Mouse (Mus musculus) MEL (cell line): ENCODE measurements around the gene Maml2.

Experiments used
- CHD2 ChIP-seq: IDR thresholded peaks from 2 replicates; pipeline ENCODE4 v1.6.1; 2011; ENCODE audit warnings: low read length, improper control_type of control experiment
- CTCF ChIP-seq, 3 experiments: IDR thresholded peaks in 2 of 3; conservative IDR thresholded peaks in 1 of 3; 2 replicates each; pipeline ENCODE4 v1.5.1; 2011 to 2012; ENCODE audit warnings: low read length in 3 of 3, low read depth in 2 of 3, mild to moderate bottlenecking in 2 of 3, improper control_type of control experiment in 1 of 3, inconsistent platforms in 1 of 3, mixed read lengths in 1 of 3, moderate library complexity in 1 of 3; ENCODE audit not compliant: control insufficient read depth in 1 of 3, insufficient read depth in 1 of 3, poor library complexity in 1 of 3, severe bottlenecking in 1 of 3
- E2F4 ChIP-seq: IDR thresholded peaks from 2 replicates; pipeline ENCODE4 v1.6.1; 2011; ENCODE audit warnings: low read depth, low read length, improper control_type of control experiment, borderline replicate concordance
- EP300 ChIP-seq, 2 experiments: IDR thresholded peaks; 2 replicates each; pipeline ENCODE4 v1.6.1; 2011; ENCODE audit warnings: improper control_type of control experiment in 2 of 2, low read length in 2 of 2, low read depth in 1 of 2, mild to moderate bottlenecking in 1 of 2
- GATA1 ChIP-seq: IDR thresholded peaks from 2 replicates; pipeline ENCODE4 v1.6.1; 2011; ENCODE audit warnings: low read depth, low read length, improper control_type of control experiment
- MAX ChIP-seq: IDR thresholded peaks from 2 replicates; pipeline ENCODE4 v1.6.1; 2011; ENCODE audit warnings: low read length, improper control_type of control experiment
- MYC ChIP-seq: IDR thresholded peaks from 2 replicates; pipeline ENCODE4 v1.6.1; 2011; ENCODE audit warnings: low read depth, mild to moderate bottlenecking, low read length, improper control_type of control experiment, moderate library complexity
- NRF1 ChIP-seq: IDR thresholded peaks from 2 replicates; pipeline ENCODE4 v1.6.1; 2014; ENCODE audit warnings: low read depth, mild to moderate bottlenecking, inconsistent platforms, low read length, improper control_type of control experiment, moderate library complexity; ENCODE audit not compliant: poor library complexity, insufficient read depth, severe bottlenecking
- POLR2A ChIP-seq, 2 experiments: IDR thresholded peaks; 2 replicates each; pipeline ENCODE4 v1.6.1; 2011 to 2012; ENCODE audit warnings: low read length in 2 of 2, mild to moderate bottlenecking in 2 of 2, control low read depth in 1 of 2, improper control_type of control experiment in 1 of 2, low read depth in 1 of 2, moderate library complexity in 1 of 2; ENCODE audit not compliant: control insufficient read depth in 1 of 2, insufficient read depth in 1 of 2, poor library complexity in 1 of 2
- POLR2AphosphoS5 ChIP-seq: IDR thresholded peaks from 2 replicates; pipeline ENCODE4 v1.6.1; 2012; ENCODE audit warnings: low read depth, borderline replicate concordance, mild to moderate bottlenecking, inconsistent platforms, low read length, moderate library complexity, mixed read lengths
- RCOR1 ChIP-seq: IDR thresholded peaks from 2 replicates; pipeline ENCODE4 v1.6.1; 2012; ENCODE audit warnings: low read depth, mild to moderate bottlenecking, inconsistent platforms, low read length, improper control_type of control experiment
- TAL1 ChIP-seq: IDR thresholded peaks from 2 replicates; pipeline ENCODE4 v1.6.1; 2012; ENCODE audit warnings: mild to moderate bottlenecking, inconsistent platforms, low read length, moderate library complexity, mixed read lengths
- UBTF ChIP-seq: IDR thresholded peaks from 2 replicates; pipeline ENCODE4 v1.6.1; 2012; ENCODE audit warnings: low read depth, mild to moderate bottlenecking, inconsistent platforms, low read length, improper control_type of control experiment, moderate library complexity, borderline replicate concordance; ENCODE audit not compliant: insufficient read depth
- ZC3H11A ChIP-seq: IDR thresholded peaks from 2 replicates; pipeline ENCODE4 v1.6.1; 2012; ENCODE audit warnings: low read depth, mild to moderate bottlenecking, inconsistent platforms, low read length, improper control_type of control experiment

DNA sequence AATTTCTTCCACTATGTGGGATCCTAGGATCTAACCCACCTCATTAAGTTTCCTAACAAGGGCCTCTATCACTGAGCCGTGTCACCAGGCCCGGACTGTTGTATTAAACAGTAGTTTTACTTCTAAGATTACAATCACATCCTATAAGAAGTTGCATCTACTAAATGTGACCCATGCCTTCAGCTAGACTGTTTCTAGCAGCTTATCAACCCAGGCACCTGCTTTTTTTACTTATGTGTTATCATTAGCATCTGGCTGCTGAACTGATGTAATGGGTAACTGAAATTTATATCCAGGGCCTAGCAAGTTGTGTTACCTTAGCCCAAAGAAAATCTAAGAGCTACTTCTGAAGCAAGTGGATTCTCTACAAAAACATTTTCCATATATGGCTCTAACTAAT is 380.3 kb downstream of the Maml2 start:
- no peak for TF ChIP-seq ZC3H11A
- TF ChIP-seq POLR2A (IDR thresholded peaks at IDR 0.05; ENCODE audit: control insufficient read depth in 1 of 2, insufficient read depth in 1 of 2, low read depth in 1 of 2, low read length in 2 of 2, poor library complexity in 1 of 2): no peak
- TF ChIP-seq POLR2AphosphoS5: no peak
- TF ChIP-seq EP300 (IDR thresholded peaks at IDR 0.05; ENCODE audit: low read depth in 1 of 2, low read length in 2 of 2): peak; percentile 76 to 93
- no peak for TF ChIP-seq UBTF
- TF ChIP-seq CTCF (IDR thresholded peaks at IDR 0.05 in 2 of 3, conservative IDR thresholded peaks at IDR 0.05 in 1 of 3; ENCODE audit: control insufficient read depth in 1 of 3, insufficient read depth in 1 of 3, low read depth in 2 of 3, low read length in 3 of 3, poor library complexity in 1 of 3, severe bottlenecking in 1 of 3): no peak
- TF ChIP-seq E2F4: no peak
- TF ChIP-seq MAX: no peak
- no peak for TF ChIP-seq TAL1
- no peak for TF ChIP-seq CHD2
- TF ChIP-seq NRF1: no peak
- TF ChIP-seq MYC: no peak
- no peak for TF ChIP-seq RCOR1
- peak; percentile 85 for TF ChIP-seq GATA1
